Mouse (Mus musculus): ENCODE results near the gene 1190007I07Rik. TPM values are rescaled to one million over a fixed set of nuclear protein-coding genes. Genes with fewer than 3 reads are reported as not detected.
"Not testable (repeated sequence)": the region's sequence is repeated elsewhere in the genome, so short reads cannot be mapped to it uniquely, and the experiment has no call there.

Gene 1190007I07Rik
- polyA plus RNA-seq, 1 experiment from 2014 or later: 32.7 TPM

DNA sequence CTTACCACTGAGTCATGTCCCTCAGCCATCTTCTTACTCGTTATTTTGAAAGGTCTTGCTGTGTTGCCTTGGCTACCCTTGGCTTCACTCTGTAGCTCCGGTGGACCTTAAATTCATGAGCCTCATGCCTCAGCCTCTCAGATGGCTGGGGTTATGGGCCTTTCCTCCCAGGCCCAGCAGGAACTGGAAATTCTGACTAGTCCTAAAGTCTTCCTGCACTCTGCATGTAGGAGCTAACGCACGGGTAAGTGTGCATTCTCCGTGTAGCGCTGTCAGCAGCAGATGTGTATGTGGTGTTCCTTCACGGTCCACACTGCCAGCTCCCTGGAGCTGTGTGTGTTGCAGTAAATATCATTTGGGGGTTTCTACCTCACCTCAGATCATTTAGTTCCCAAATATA is 8.1 kb upstream of the 1190007I07Rik start:
- Histone ChIP-seq H3K4me3 (ENCODE audit: low read length) (no peak overlapping the region), H3K36me3 (ENCODE audit: control insufficient read depth, insufficient read depth, low read length) (peaks cover 6% of the 10 kb centered on the region), H3K27ac (ENCODE audit: low read depth, low read length) (no peak overlapping the region), H3K27me3 (replicated peaks; ENCODE audit: control insufficient read depth, insufficient read depth, low read length) (no peaks in the 10 kb centered on the region), H3K9ac (ENCODE audit: low read depth, low read length) (no peak overlapping the region; the same call in 1 of the 2 replicates), H3K4me2 (ENCODE audit: low read length) (peak overlapping the region; percentile 83), H3K4me1 (ENCODE audit: control insufficient read depth, insufficient read depth, low read depth, low read length) (peaks cover 14% of the 10 kb centered on the region), H3K9me3 (ENCODE audit: control insufficient read depth, low read length) (no peaks in the 10 kb centered on the region)
- ATAC-seq: no peak
- WGBS: 77% methylated on average over 7 of the region's 7 CpGs

GRCm38 (mm10) chr10:82630497-82630896 is 7.5 kb upstream of the 1190007I07Rik start:
- Histone ChIP-seq H3K4me1 (ENCODE audit: control insufficient read depth, insufficient read depth, low read depth, low read length) (peaks cover 14% of the 10 kb centered on the region), H3K9ac (ENCODE audit: low read depth, low read length) (peak overlapping the region; percentile 89), H3K27me3 (replicated peaks; ENCODE audit: control insufficient read depth, insufficient read depth, low read length) (no peaks in the 10 kb centered on the region), H3K36me3 (ENCODE audit: control insufficient read depth, insufficient read depth, low read length) (peaks cover 6% of the 10 kb centered on the region), H3K4me2 (ENCODE audit: low read length) (peak overlapping the region; percentile 83), H3K9me3 (ENCODE audit: control insufficient read depth, low read length) (no peaks in the 10 kb centered on the region), H3K4me3 (ENCODE audit: low read length) (peak overlapping the region; percentile 80), H3K27ac (ENCODE audit: low read depth, low read length) (peak overlapping the region; percentile 90; the same call in 1 of the 2 replicates)
- WGBS: 18% methylated on average over 7 of the region's 7 CpGs
- no peak for ATAC-seq

GRCm38 (mm10) chr10:82629586-82630255 is 6.7 kb upstream of the 1190007I07Rik start, which contains the start of gene Tdg:
Gene Tdg, plus strand, starts transcription at chr10:82629828.
- peak; percentile 97 for ATAC-seq
- not testable (repeated sequence) for H3K9me3 ChIP-seq (ENCODE audit: control insufficient read depth, low read length); H3K27me3 ChIP-seq (replicated peaks; ENCODE audit: control insufficient read depth, insufficient read depth, low read length); H3K36me3 ChIP-seq (ENCODE audit: control insufficient read depth, insufficient read depth, low read length)
- Histone ChIP-seq H3K27ac (ENCODE audit: low read depth, low read length) (peak within 1 kb of the TSS; percentile 90), H3K4me2 (ENCODE audit: low read length) (peak within 1 kb of the TSS; percentile 83), H3K4me3 (ENCODE audit: low read length) (peak within 1 kb of the TSS; percentile 80), H3K4me1 (ENCODE audit: control insufficient read depth, insufficient read depth, low read depth, low read length) (peaks cover 14% of the 10 kb centered on the region), H3K9ac (ENCODE audit: low read depth, low read length) (peak within 1 kb of the TSS; percentile 89)
- 0% methylated on average over 32 of the region's 78 CpGs for WGBS

- H3K4me2 ChIP-seq (ENCODE audit: low read length): peak overlapping the region; percentile 68
- H3K27ac ChIP-seq (ENCODE audit: low read depth, low read length): peak overlapping the region; percentile 75
- H3K9ac ChIP-seq (ENCODE audit: low read depth, low read length): peak overlapping the region; percentile 68
- ATAC-seq: peak; percentile 77
- peaks cover 14% of the 10 kb centered on the region for H3K4me1 ChIP-seq (ENCODE audit: control insufficient read depth, insufficient read depth, low read depth, low read length)
- peaks cover 6% of the 10 kb centered on the region for H3K36me3 ChIP-seq (ENCODE audit: control insufficient read depth, insufficient read depth, low read length)
- no peaks in the 10 kb centered on the region for H3K27me3 ChIP-seq (replicated peaks; ENCODE audit: control insufficient read depth, insufficient read depth, low read length)
- peak overlapping the region; percentile 80 for H3K4me3 ChIP-seq (ENCODE audit: low read length)
- H3K9me3 ChIP-seq (ENCODE audit: control insufficient read depth, low read length): no peaks in the 10 kb centered on the region
- 7% methylated on average over 11 of the region's 11 CpGs for WGBS
Observed at GRCm38 (mm10) chr10:82629111-82629585, 6.1 kb upstream of the 1190007I07Rik start.

GRCm38 (mm10) chr10:82623553-82623932 is 515 bp upstream of the 1190007I07Rik start:
- not testable (repeated sequence) for H3K36me3 ChIP-seq (ENCODE audit: control insufficient read depth, insufficient read depth, low read length); H3K9me3 ChIP-seq (ENCODE audit: control insufficient read depth, low read length); H3K4me1 ChIP-seq (ENCODE audit: control insufficient read depth, insufficient read depth, low read depth, low read length); H3K27me3 ChIP-seq (replicated peaks; ENCODE audit: control insufficient read depth, insufficient read depth, low read length)
- peak overlapping the region; percentile 66 for H3K4me2 ChIP-seq (ENCODE audit: low read length)
- ATAC-seq: peak; percentile 14
- 0% methylated on average over 2 of the region's 2 CpGs for WGBS
- H3K9ac ChIP-seq (ENCODE audit: low read depth, low read length): peak overlapping the region; percentile 89
- H3K4me3 ChIP-seq (ENCODE audit: low read length): peak overlapping the region; percentile 70
- H3K27ac ChIP-seq (ENCODE audit: low read depth, low read length): peak overlapping the region; percentile 87

DNA sequence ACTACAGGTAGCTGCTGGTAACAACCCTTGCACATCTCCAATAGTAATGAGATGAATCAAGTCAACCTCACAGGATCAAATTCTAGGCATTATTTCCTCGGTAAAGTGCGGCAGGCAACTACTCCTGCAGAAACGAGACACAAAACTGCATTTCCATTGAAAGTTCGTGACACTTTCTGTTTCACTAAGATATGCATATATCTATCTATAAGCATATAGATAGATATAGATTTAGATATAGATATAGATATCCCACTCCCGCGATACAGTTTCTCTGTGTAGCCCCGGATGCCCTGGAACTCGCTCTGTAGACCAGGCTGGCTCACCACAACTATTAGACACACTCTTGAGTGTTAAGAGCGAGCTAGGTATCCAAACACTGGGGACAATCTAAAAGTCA is 793 bp downstream of the 1190007I07Rik start:
- Histone ChIP-seq H3K9ac (ENCODE audit: low read depth, low read length) (peak overlapping the region; percentile 89), H3K9me3 (ENCODE audit: control insufficient read depth, low read length) (no peaks in the 10 kb centered on the region), H3K36me3 (ENCODE audit: control insufficient read depth, insufficient read depth, low read length) (no peaks in the 10 kb centered on the region; the same call in 1 of the 2 replicates), H3K4me1 (ENCODE audit: control insufficient read depth, insufficient read depth, low read depth, low read length) (peaks cover 3% of the 10 kb centered on the region), H3K27ac (ENCODE audit: low read depth, low read length) (no peak overlapping the region; the same call in 1 of the 2 replicates), H3K4me3 (ENCODE audit: low read length) (peak overlapping the region; percentile 70), H3K27me3 (replicated peaks; ENCODE audit: control insufficient read depth, insufficient read depth, low read length) (no peaks in the 10 kb centered on the region), H3K4me2 (ENCODE audit: low read length) (peak overlapping the region; percentile 66)
- no peak for ATAC-seq
- 28% methylated on average over 9 of the region's 9 CpGs for WGBS

GRCm38 (mm10) chr10:82594421-82594820 is 28.6 kb downstream of the 1190007I07Rik start:
- not testable (repeated sequence) for H3K4me3 ChIP-seq (ENCODE audit: low read length); H3K27me3 ChIP-seq (replicated peaks; ENCODE audit: control insufficient read depth, insufficient read depth, low read length); H3K4me1 ChIP-seq (ENCODE audit: control insufficient read depth, insufficient read depth, low read depth, low read length); H3K4me2 ChIP-seq (ENCODE audit: low read length); H3K9me3 ChIP-seq (ENCODE audit: control insufficient read depth, low read length); H3K9ac ChIP-seq (ENCODE audit: low read depth, low read length); H3K36me3 ChIP-seq (ENCODE audit: control insufficient read depth, insufficient read depth, low read length); ATAC-seq; H3K27ac ChIP-seq (ENCODE audit: low read depth, low read length)
- WGBS: 69% methylated on average over 4 of the region's 4 CpGs

- H3K36me3 ChIP-seq (ENCODE audit: control insufficient read depth, insufficient read depth, low read length); ATAC-seq; H3K9me3 ChIP-seq (ENCODE audit: control insufficient read depth, low read length); H3K4me3 ChIP-seq (ENCODE audit: low read length); H3K27me3 ChIP-seq (replicated peaks; ENCODE audit: control insufficient read depth, insufficient read depth, low read length); H3K4me2 ChIP-seq (ENCODE audit: low read length); H3K27ac ChIP-seq (ENCODE audit: low read depth, low read length); H3K9ac ChIP-seq (ENCODE audit: low read depth, low read length); H3K4me1 ChIP-seq (ENCODE audit: control insufficient read depth, insufficient read depth, low read depth, low read length): not testable (repeated sequence)
- 87% methylated on average over 9 of the region's 9 CpGs for WGBS
Observed at GRCm38 (mm10) chr10:82589673-82590072, 33.4 kb downstream of the 1190007I07Rik start.

DNA sequence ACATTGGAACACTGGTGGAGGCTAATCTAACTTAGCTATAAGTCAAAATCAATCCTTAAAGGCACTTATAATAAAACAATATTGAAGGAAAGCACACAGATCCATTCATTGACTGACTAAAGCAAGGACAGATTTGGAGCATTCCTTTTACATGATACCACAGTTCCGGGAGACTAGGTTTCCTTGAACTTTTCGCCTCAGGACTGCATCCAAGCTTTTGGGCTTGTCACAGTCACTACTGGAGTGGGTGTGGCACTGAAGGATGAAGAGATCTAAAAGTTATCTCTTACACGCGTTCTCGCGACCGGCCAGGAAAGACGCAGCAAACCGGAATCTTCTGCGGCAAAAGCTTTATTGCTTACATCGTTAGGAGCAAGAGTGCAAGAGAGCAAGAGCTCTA is 51.9 kb downstream of the 1190007I07Rik start:
- WGBS: 95% methylated on average over 11 of the region's 11 CpGs
- ATAC-seq: not testable (repeated sequence)

More for the DNA sequence above, 51.9 kb downstream of the 1190007I07Rik start:
- H3K4me1 ChIP-seq (ENCODE audit: control insufficient read depth, insufficient read depth, low read depth, low read length); H3K4me2 ChIP-seq (ENCODE audit: low read length); H3K36me3 ChIP-seq (ENCODE audit: control insufficient read depth, insufficient read depth, low read length); H3K9ac ChIP-seq (ENCODE audit: low read depth, low read length); H3K27ac ChIP-seq (ENCODE audit: low read depth, low read length); H3K4me3 ChIP-seq (ENCODE audit: low read length); H3K27me3 ChIP-seq (replicated peaks; ENCODE audit: control insufficient read depth, insufficient read depth, low read length); H3K9me3 ChIP-seq (ENCODE audit: control insufficient read depth, low read length): not testable (repeated sequence)

All from hindbrain, embryonic 16.5 days (tissue).